Mouse (Mus musculus) spleen, adult 2 months (tissue): Measurements from ENCODE around the gene Nos1. TPM values are rescaled to one million over a fixed set of nuclear protein-coding genes. Genes with fewer than 3 reads are reported as not detected.

Experiments used
- DNase-seq, 2 experiments: peaks; one replicate each; pipeline versions ENCODE4 v3.0.0 to v3.0.0-alpha.2; 2012 to 2021; ENCODE audit warnings: low spot score in 2 of 2, low read depth in 1 of 2
- H3K27ac ChIP-seq: fragments of 200-500 bp; 2 replicates; pipeline ENCODE4 v1.5.1; 2012; ENCODE audit warnings: low read length, inconsistent platforms; ENCODE audit not compliant: insufficient read depth
- H3K27me3 ChIP-seq: fragments of 200-500 bp; 2 replicates; pipeline ENCODE4 v1.6.1; 2012; ENCODE audit warnings: mild to moderate bottlenecking, moderate library complexity, low read length, inconsistent platforms; ENCODE audit not compliant: control insufficient read depth, insufficient read depth
- H3K36me3 ChIP-seq: fragments of 200-500 bp; 2 replicates; pipeline ENCODE4 v1.6.1; 2012; ENCODE audit warnings: mild to moderate bottlenecking, low read length, inconsistent platforms; ENCODE audit not compliant: control insufficient read depth, insufficient read depth
- H3K4me1 ChIP-seq: fragments of 200-500 bp; 2 replicates; pipeline ENCODE4 v1.6.1; 2011; ENCODE audit warnings: inconsistent platforms; ENCODE audit not compliant: control insufficient read depth, insufficient read depth, insufficient read length
- H3K4me3 ChIP-seq: fragments of 200-500 bp; 2 replicates; pipeline ENCODE4 v1.5.1; 2011; ENCODE audit warnings: mild to moderate bottlenecking, inconsistent platforms; ENCODE audit not compliant: insufficient read depth, insufficient read length; ENCODE audit errors: extremely low read depth
- CTCF ChIP-seq: fragments of 200-500 bp; IDR thresholded peaks from 2 replicates; pipeline ENCODE4 v1.5.1; 2011; ENCODE audit warnings: mild to moderate bottlenecking, inconsistent platforms; ENCODE audit not compliant: insufficient read depth, insufficient read length, insufficient replicate concordance; ENCODE audit errors: extremely low read depth
- POLR2A ChIP-seq: fragments of 200-500 bp; IDR thresholded peaks from 2 replicates; pipeline ENCODE4 v1.6.1; 2011; ENCODE audit warnings: low read depth, low read length, inconsistent platforms
- WGBS: fragments of 180-500 bp; shearing (Covaris S2); methylation state at CpG from one replicate; pipeline ENCODE4 v1.1.7; 2018; 5-methylcytosine and 5-hydroxymethylcytosine counted together
- polyA plus RNA-seq: library from polyadenylated mRNA; depleted of rRNA; stranded (reverse); fragments of >200 nt; gene quantifications from 2 replicates; pipeline ENCODE4 v1.2.3, GENCODE M21; 2012; rRNA removed

The Nos1 gene
- polyA plus RNA-seq, result 0.37 and 0.66 TPM in 2 replicates

DNA sequence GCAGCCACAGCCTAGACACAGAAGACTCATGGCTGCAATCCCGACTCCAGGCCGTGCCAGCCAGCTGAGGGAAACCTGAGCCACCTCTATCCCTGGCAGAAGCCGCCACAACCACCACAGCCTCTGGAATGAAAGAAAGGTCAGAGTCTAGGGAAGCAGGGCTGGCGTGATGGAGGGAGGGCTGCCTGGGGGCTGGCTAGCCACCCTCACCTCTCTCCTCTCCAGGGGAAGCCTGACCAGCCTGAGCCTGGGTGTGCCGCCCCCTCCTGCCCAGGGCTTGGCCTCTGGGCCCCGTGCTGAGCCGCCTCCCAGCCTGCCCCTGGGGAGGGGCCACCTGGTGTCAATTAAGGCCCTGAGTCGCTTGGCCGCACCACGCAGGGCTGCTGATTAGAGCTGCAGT, at the start of gene Nos1:
Gene Nos1 (plus strand): TSS at position 352 of the 400 bp plus-strand sequence.
- WGBS, result 52% methylated on average over 10 of the region's 10 CpGs
- DNase-seq, result no peak
- no peak within 1 kb of the TSS for H3K27ac ChIP-seq
- H3K27me3 ChIP-seq, result no peaks in the 10 kb centered on the region
- TF ChIP-seq POLR2A, result no peak
- no peak for TF ChIP-seq CTCF
- no peaks in the 10 kb centered on the region for H3K4me1 ChIP-seq
- H3K4me3 ChIP-seq, result no peak within 1 kb of the TSS
- no peaks in the 10 kb centered on the region for H3K36me3 ChIP-seq

DNA sequence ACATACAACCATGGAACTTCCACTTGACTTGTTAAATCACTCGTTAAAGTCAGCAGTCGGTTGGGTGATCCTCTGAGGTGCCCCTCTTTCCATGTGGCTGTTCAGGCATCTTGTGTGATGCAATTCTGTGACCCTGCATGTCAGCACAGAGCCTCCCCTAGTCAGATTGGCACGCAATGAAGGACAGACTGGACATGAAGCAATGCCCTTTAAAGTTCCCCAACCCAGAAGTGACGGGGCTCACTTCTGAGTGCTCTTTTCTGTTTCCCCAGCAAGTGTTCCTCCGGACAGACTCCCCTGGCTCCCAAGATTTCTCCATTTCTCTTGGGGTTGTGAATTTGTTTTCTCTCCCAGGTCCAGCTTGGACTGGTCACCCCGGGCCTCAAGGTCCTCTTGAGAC, 49.5 kb upstream of the Nos1 start:
- no peak for DNase-seq
- WGBS, result 76% methylated on average over 6 of the region's 6 CpGs
- TF ChIP-seq CTCF (no peak), POLR2A (no peak)
- Histone ChIP-seq H3K27ac (no peak overlapping the region), H3K4me3 (no peak overlapping the region), H3K36me3 (no peaks in the 10 kb centered on the region), H3K4me1 (no peaks in the 10 kb centered on the region), H3K27me3 (no peaks in the 10 kb centered on the region)

DNA sequence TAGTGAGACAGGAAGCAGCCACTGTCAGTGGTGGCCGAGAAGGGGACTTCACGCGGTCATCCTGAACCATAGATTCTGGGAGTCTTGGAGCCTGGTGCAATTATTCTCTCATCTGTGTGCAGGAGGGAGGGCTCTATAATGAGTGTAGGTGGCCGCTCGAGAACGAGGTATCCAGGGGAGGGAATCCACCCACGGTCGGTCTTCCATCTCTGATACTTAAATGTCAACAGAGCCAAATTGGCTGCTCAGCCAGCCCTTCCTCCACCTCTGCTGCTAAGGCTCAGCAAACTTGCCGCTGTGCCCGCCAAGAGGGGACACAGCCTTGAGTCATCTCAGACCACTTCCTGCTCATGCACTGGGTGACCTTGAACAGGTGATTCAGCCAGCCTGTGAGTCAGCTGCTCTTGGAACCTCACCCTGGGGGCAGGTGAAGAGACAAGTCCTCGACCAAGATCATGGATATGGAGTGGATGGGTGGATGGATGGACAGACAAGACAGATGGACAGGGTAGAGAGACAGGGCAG, 36.1 kb upstream of the Nos1 start:
- Histone ChIP-seq H3K27ac (no peak overlapping the region), H3K27me3 (no peaks in the 10 kb centered on the region), H3K36me3 (no peaks in the 10 kb centered on the region), H3K4me3 (no peak overlapping the region), H3K4me1 (no peaks in the 10 kb centered on the region)
- WGBS, result 76% methylated on average over 11 of the region's 11 CpGs
- no peak for DNase-seq
- no peak for TF ChIP-seq CTCF
- TF ChIP-seq POLR2A, result no peak

DNA sequence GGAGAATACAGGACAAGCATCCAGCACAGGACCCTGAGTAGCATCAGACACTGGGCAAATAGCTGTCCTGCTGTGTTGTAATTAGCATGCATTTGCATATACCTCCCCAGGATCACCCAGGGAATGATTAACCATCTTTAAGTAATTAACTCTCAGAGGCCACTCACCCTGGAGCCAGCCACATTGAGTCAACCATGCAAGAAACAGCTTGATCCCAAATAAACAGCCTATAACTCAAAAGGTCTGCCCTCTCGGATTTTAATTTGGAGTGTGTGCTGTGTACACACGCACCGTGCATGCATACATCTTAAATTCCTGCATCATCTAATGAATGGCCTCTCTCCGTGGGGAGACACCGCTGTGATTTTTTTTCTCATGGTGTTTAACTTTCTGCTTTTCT, 31.5 kb upstream of the Nos1 start:
- Histone ChIP-seq H3K27me3 (no peaks in the 10 kb centered on the region), H3K36me3 (no peaks in the 10 kb centered on the region), H3K27ac (no peak overlapping the region), H3K4me1 (no peaks in the 10 kb centered on the region), H3K4me3 (no peak overlapping the region)
- 75% methylated on average over 5 of the region's 5 CpGs for WGBS
- no peak for TF ChIP-seq POLR2A
- TF ChIP-seq CTCF, result no peak
- no peak for DNase-seq

DNA sequence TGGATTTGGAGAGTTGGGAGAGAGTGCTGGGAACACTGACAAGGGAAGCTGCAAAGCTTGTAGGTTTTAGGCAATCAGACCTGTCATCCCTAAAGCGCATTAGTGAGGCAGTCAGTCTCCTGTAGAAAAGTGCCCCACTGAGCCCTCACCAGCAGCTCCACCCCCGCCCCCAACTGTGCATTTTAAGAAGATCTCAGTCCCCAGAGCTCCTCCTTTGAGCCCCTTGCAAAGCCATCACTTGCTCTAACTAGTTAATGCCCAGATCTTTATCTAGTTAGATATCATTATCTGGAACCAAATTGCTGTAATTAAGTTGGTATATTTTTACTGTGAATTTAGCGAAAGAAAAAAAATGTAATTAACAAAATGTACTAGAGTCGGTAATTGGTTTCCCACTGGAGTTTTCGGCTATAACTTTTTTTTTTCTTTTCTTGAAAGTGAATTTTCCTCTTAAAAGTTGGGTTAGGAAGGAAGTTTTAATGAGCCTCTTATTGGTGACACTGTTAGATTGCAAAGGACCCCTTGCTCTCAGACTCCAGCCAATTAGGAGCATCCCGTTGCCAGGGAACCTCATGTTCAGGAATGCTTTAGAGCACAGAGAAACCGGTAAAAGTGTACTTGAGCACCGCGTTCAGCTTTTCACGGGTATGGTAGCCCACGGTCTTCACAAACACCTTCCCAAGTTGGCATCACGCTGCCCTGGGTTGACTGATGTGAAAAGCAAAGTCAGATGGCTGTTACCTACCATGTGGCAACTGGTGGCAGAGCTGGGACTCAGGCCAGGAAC, 22.9 kb upstream of the Nos1 start:
- Histone ChIP-seq H3K36me3 (no peaks in the 10 kb centered on the region), H3K4me3 (no peak overlapping the region), H3K27me3 (no peaks in the 10 kb centered on the region), H3K4me1 (no peaks in the 10 kb centered on the region), H3K27ac (no peak overlapping the region)
- no peak for DNase-seq
- WGBS, result 75% methylated on average over 12 of the region's 12 CpGs
- TF ChIP-seq POLR2A (no peak), CTCF (no peak)

DNA sequence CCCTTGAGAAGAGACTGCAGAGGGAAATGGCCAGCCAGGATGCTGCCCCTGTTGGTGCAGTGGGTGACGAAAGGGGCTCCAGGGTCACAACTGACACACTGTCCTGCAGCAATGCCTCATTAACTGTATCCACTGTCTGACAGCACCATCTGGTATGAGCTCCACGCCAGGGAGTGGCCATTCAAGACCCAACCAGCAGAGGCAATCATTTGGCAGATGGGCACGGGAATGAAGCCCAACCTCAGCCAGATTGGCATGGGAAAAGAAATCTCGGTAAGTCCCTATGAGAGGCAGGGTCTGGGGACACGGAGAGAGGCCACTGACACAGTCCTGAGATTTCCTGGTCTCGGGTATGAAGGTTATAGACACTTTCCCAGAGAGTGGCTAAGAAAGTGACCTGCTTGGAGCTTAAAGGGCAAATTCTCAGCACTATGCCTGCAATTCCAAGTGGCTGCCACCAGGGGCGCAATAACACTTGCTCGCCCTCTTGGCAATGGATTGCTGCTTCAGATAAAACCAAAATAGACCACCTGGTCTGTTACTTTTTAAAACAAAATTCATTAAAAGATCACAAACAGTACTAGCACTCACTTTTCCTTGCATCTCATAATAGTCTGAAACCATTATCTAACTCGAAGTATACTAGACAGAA, 19.5 kb upstream of the Nos1 start:
- Histone ChIP-seq H3K4me1 (no peaks in the 10 kb centered on the region), H3K27me3 (no peaks in the 10 kb centered on the region), H3K36me3 (no peaks in the 10 kb centered on the region), H3K27ac (no peak overlapping the region), H3K4me3 (no peak overlapping the region)
- TF ChIP-seq POLR2A (no peak), CTCF (no peak)
- WGBS, result 74% methylated on average over 9 of the region's 9 CpGs
- DNase-seq, result no peak

DNA sequence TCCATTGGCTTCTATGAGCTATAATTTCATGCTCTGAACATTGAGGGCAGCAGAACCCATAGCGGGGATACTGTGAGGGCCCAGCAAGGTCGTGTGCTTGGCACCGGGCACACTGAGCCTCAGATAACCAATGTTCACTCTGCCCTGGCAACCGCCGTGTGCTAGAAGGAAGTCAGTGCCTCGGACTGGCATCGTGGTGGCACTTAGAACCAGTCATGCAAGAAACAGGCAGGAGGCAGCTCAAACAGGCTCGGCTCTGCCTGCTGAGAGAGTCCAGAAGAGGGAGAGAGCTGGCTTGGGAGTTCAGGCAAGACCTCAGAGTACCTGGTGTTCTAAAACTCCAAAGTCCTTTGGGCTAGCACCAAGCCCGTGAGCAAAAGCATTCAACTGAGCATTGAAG, 16.3 kb upstream of the Nos1 start:
- 79% methylated on average over 9 of the region's 9 CpGs for WGBS

More for the DNA sequence above, 16.3 kb upstream of the Nos1 start:
- Histone ChIP-seq H3K27me3 (no peaks in the 10 kb centered on the region), H3K4me1 (no peaks in the 10 kb centered on the region), H3K27ac (no peak overlapping the region), H3K4me3 (no peak overlapping the region), H3K36me3 (no peaks in the 10 kb centered on the region)
- no peak for DNase-seq
- no peak for TF ChIP-seq POLR2A
- TF ChIP-seq CTCF, result no peak
